Comparison of ENCODE assay signal across 23 mouse cellular contexts in the genomic region with DNA sequence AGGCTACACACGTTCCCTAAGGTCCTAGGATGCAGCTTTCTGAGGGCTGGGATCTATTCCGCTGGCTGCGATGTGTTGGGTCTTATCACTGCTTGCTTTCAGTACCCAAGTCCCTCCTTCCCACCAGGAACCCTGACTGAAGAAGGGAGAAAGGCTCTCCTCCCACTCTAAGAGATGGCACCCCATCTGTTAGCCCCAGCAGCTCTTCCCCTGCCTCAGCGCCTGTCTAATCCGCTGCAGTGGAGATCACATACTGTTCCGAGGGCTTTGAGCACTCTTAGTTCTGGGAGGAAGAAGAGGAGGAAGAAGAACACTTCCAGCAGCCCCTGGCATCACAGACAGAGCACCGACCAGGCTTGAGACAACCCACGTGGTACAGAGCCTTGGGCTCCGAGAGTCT. TPM values are rescaled to one million over a fixed set of nuclear protein-coding genes. Genes with fewer than 3 reads are reported as not detected.
DNase-seq lines count a peak whose midpoint lies in the region; ATAC-seq and TF ChIP-seq lines count a peak whose summit lies in the region.
"Had no signal": no experiment of that assay in that cellular context is flagged by ENCODE, and none has a peak within 500 bp of the region (broad histone marks: within the 10 kb centered on the region; RNA-seq: fewer than 3 reads in every experiment).

No protein-coding gene starts in this region.

- H3K4me2 ChIP-seq in heart, embryonic 12.5 days: peak overlapping the region; percentile 2
- no peak overlapping the region for H3K4me2 ChIP-seq in heart, postnatal 0 days (ENCODE audit: low read depth, low read length)
- no peak overlapping the region for H3K4me2 ChIP-seq in midbrain, embryonic 11.5 days
- no peak overlapping the region for H3K4me2 ChIP-seq in midbrain, postnatal 0 days (ENCODE audit: low read depth, low read length, poor library complexity, severe bottlenecking)
- H3K4me2 ChIP-seq: embryonic facial prominence, embryonic 12.5 days; forebrain, embryonic 15.5 days; hindbrain, embryonic 14.5 days; intestine, embryonic 15.5 days had no signal

- no peak overlapping the region for H3K4me3 ChIP-seq in heart, embryonic 12.5 days
- H3K4me3 ChIP-seq in heart, adult 2 months: no peak overlapping the region
- no peak overlapping the region for H3K4me3 ChIP-seq in heart, postnatal 0 days (ENCODE audit: low read depth, low read length)
- no peak overlapping the region for H3K4me3 ChIP-seq in midbrain, embryonic 11.5 days (ENCODE audit: low read depth, low read length)
- no peak overlapping the region for H3K4me3 ChIP-seq in midbrain, postnatal 0 days (ENCODE audit: low read depth, low read length)
- H3K4me3 ChIP-seq: embryonic facial prominence, embryonic 12.5 days; forebrain, embryonic 15.5 days; hindbrain, embryonic 10.5 days; intestine, embryonic 15.5 days had no signal

- TF ChIP-seq EP300 in heart, adult 2 months (IDR thresholded peaks at IDR 0.05; ENCODE audit: insufficient read depth, low read depth, low read length): no peak
- no peak for TF ChIP-seq EP300 in heart, postnatal 0 days (IDR thresholded peaks at IDR 0.05; ENCODE audit: low read depth)

- peak; percentile 89 for ATAC-seq in frontal cortex, adult (ENCODE audit: low TSS enrichment)
- no peak for ATAC-seq in heart, embryonic 12.5 days (ENCODE audit: insufficient number of reproducible peaks, low FRiP score)
- no peak for ATAC-seq in heart, postnatal 0 days (ENCODE audit: insufficient read depth, low read depth)
- ATAC-seq in midbrain, embryonic 11.5 days (ENCODE audit: low FRiP score): no peak
- no peak for ATAC-seq in midbrain, postnatal 0 days (ENCODE audit: low FRiP score)
- ATAC-seq: CD4-positive, CD25-positive, alpha-beta regulatory T cell, adult 4 months; forebrain, embryonic 15.5 days; intestine, embryonic 15.5 days had no signal

- H3K36me3 ChIP-seq in heart, embryonic 12.5 days: no peaks in the 10 kb centered on the region
- H3K36me3 ChIP-seq in heart, adult 2 months (ENCODE audit: control insufficient read depth, insufficient read depth, low read length): peaks cover 5% of the 10 kb centered on the region; the same call in 1 of the 2 replicates
- H3K36me3 ChIP-seq in heart, postnatal 0 days (replicated peaks; ENCODE audit: control insufficient read depth, insufficient read depth, low read length): no peaks in the 10 kb centered on the region; the same call in 1 of the 2 replicates
- H3K36me3 ChIP-seq in midbrain, embryonic 11.5 days (ENCODE audit: control insufficient read depth, insufficient read depth, low read length): no peaks in the 10 kb centered on the region
- H3K36me3 ChIP-seq in midbrain, postnatal 0 days (ENCODE audit: insufficient read depth, low read length): no peaks in the 10 kb centered on the region
- H3K36me3 ChIP-seq: embryonic facial prominence, embryonic 12.5 days; forebrain, embryonic 15.5 days; hindbrain, embryonic 10.5 days; intestine, embryonic 15.5 days had no signal

- H3K9me3 ChIP-seq in heart, embryonic 12.5 days (replicated peaks): no peaks in the 10 kb centered on the region
- H3K9me3 ChIP-seq in heart, postnatal 0 days (replicated peaks; ENCODE audit: control insufficient read depth, low read length): no peaks in the 10 kb centered on the region
- H3K9me3 ChIP-seq in midbrain, embryonic 11.5 days (ENCODE audit: control insufficient read depth, low read length): no peaks in the 10 kb centered on the region
- H3K9me3 ChIP-seq in midbrain, postnatal 0 days (ENCODE audit: low read length): no peaks in the 10 kb centered on the region
- H3K9me3 ChIP-seq: embryonic facial prominence, embryonic 12.5 days; forebrain, embryonic 15.5 days; G1E; hindbrain, embryonic 10.5 days; intestine, embryonic 15.5 days had no signal

- no peak for DNase-seq in frontal cortex, postnatal 14 days (ENCODE audit: low spot score in 2 of 2)
- no peak for DNase-seq in heart, adult 2 months
- no peak for DNase-seq in heart, postnatal 0 days (ENCODE audit: low spot score)
- DNase-seq in heart, postnatal 36 days: no peak
- peak; percentile 67 for DNase-seq in midbrain, embryonic 11.5 days (ENCODE audit: low spot score, missing footprints)
- no peak for DNase-seq in midbrain, postnatal 0 days (ENCODE audit: low spot score)
- DNase-seq: adrenal gland, adult 8-10 months; adrenal gland, postnatal 36 days; B cell, adult 2 months; cerebellum, adult 11-12 months; cerebellum, adult 9-10 months; cerebellum, postnatal 25 days; gastrocnemius, postnatal 14 days; kidney, adult 18-20 months had no signal

- no peak overlapping the region for H3K9ac ChIP-seq in heart, embryonic 12.5 days
- H3K9ac ChIP-seq in heart, adult 2 months (ENCODE audit: low read depth, low read length): no peak overlapping the region
- H3K9ac ChIP-seq in heart, postnatal 0 days (replicated peaks; ENCODE audit: low read depth, low read length): no peak overlapping the region
- H3K9ac ChIP-seq in midbrain, embryonic 11.5 days (ENCODE audit: low read length): no peak overlapping the region
- H3K9ac ChIP-seq in midbrain, postnatal 0 days (replicated peaks; ENCODE audit: low read length, poor library complexity, severe bottlenecking): no peak overlapping the region
- H3K9ac ChIP-seq: embryonic facial prominence, embryonic 12.5 days; forebrain, embryonic 15.5 days; hindbrain, embryonic 14.5 days; intestine, embryonic 15.5 days had no signal

- H3K4me1 ChIP-seq in heart, embryonic 12.5 days (replicated peaks): peaks cover 35% of the 10 kb centered on the region
- peaks cover 16% of the 10 kb centered on the region for H3K4me1 ChIP-seq in heart, adult 2 months (ENCODE audit: control insufficient read depth, insufficient read depth, low read length)
- peaks cover 21% of the 10 kb centered on the region for H3K4me1 ChIP-seq in heart, postnatal 0 days (ENCODE audit: control insufficient read depth, insufficient read depth)
- H3K4me1 ChIP-seq in midbrain, embryonic 11.5 days (ENCODE audit: control insufficient read depth, insufficient read depth, low read length): no peaks in the 10 kb centered on the region
- H3K4me1 ChIP-seq in midbrain, postnatal 0 days (ENCODE audit: insufficient read depth, low read length): no peaks in the 10 kb centered on the region
- H3K4me1 ChIP-seq: embryonic facial prominence, embryonic 12.5 days; forebrain, embryonic 15.5 days; intestine, embryonic 15.5 days had no signal

- intact Hi-C loops in heart, adult 2 months (cut with DNase I): no loop called here
- intact Hi-C loops in heart, postnatal 36 days (cut with DNase I): no loop called here

- 0 out of 2 replicates have a peak overlapping the region, but pooled peaks have one; percentile 5 for H3K27ac ChIP-seq in heart, embryonic 12.5 days (ENCODE audit: poor library complexity, severe bottlenecking)
- no peak overlapping the region for H3K27ac ChIP-seq in heart, adult 2 months
- 0 out of 2 replicates have a peak overlapping the region, but pooled peaks have one; percentile 2 for H3K27ac ChIP-seq in heart, postnatal 0 days (ENCODE audit: low read depth)
- H3K27ac ChIP-seq in midbrain, embryonic 11.5 days (ENCODE audit: low read depth, low read length): no peak overlapping the region
- no peak overlapping the region for H3K27ac ChIP-seq in midbrain, postnatal 0 days (ENCODE audit: low read depth, low read length)
- H3K27ac ChIP-seq: embryonic facial prominence, embryonic 12.5 days; forebrain, embryonic 15.5 days; hindbrain, embryonic 10.5 days; hindbrain, embryonic 14.5 days; intestine, embryonic 15.5 days had no signal

- WGBS in heart, embryonic 12.5 days: 35% methylated on average over 9 of the region's 9 CpGs
- WGBS in heart, adult 2 months: 63% methylated on average over 9 of the region's 9 CpGs
- 57% methylated on average over 9 of the region's 9 CpGs for WGBS in heart, postnatal 0 days
- 70% methylated on average over 9 of the region's 9 CpGs for WGBS in midbrain, embryonic 11.5 days
- WGBS in midbrain, postnatal 0 days: 78% methylated on average over 9 of the region's 9 CpGs

- TF ChIP-seq CTCF in heart, adult 2 months (IDR thresholded peaks at IDR 0.05): no peak
- no peak for TF ChIP-seq CTCF in heart, postnatal 0 days (IDR thresholded peaks at IDR 0.05; ENCODE audit: low read depth)
- TF ChIP-seq CTCF in midbrain, postnatal 0 days (IDR thresholded peaks at IDR 0.05): no peak

- TF ChIP-seq POLR2A in heart, adult 2 months (IDR thresholded peaks at IDR 0.05; ENCODE audit: insufficient read depth, low read depth, low read length): no peak

- H3K79me2 ChIP-seq in heart, adult 2 months (replicated peaks; ENCODE audit: control insufficient read depth, insufficient read depth, low read length): peaks cover 3% of the 10 kb centered on the region; the same call in 1 of the 2 replicates

- no peaks in the 10 kb centered on the region for H3K27me3 ChIP-seq in heart, embryonic 12.5 days (replicated peaks)
- H3K27me3 ChIP-seq in heart, adult 2 months (ENCODE audit: control insufficient read depth, insufficient read depth, low read length): no peaks in the 10 kb centered on the region
- no peaks in the 10 kb centered on the region for H3K27me3 ChIP-seq in heart, postnatal 0 days (ENCODE audit: control insufficient read depth, insufficient read depth, low read length)
- no peaks in the 10 kb centered on the region for H3K27me3 ChIP-seq in midbrain, embryonic 11.5 days (ENCODE audit: control insufficient read depth, insufficient read depth, low read length)
- H3K27me3 ChIP-seq in midbrain, postnatal 0 days (ENCODE audit: insufficient read depth, low read length): no peaks in the 10 kb centered on the region
- H3K27me3 ChIP-seq: embryonic facial prominence, embryonic 12.5 days; forebrain, embryonic 15.5 days; intestine, embryonic 15.5 days had no signal

RNA-seq across cellular contexts. Expression of a gene that starts 14.9 kb away (rescaled TPM):
- 32.4 and 40.7 TPM in 2 replicates for polyA plus RNA-seq in heart, embryonic 12.5 days (2016; fragmentation: Nextera tagmentation; extraction: Ambion mirVana)
- total RNA-seq in heart, adult 2 months (2021): 10 to 100 TPM; 20.1 to 23.7 TPM
- 6.6 and 8.1 TPM in 2 replicates for polyA plus RNA-seq in heart, adult 2 months (2012; rRNA removed)
- 51.4 and 59.5 TPM in 2 replicates for total RNA-seq in heart, postnatal 0 days (2014; rRNA removed; ENCODE audit: low replicate concordance)
- 24.2 and 26.5 TPM in 2 replicates for polyA plus RNA-seq in heart, postnatal 0 days (2015; fragmentation: Nextera tagmentation; extraction: Ambion mirVana)
- total RNA-seq in heart, postnatal 36 days (2021): 10 to 100 TPM; 23.3 to 31.0 TPM
- 3.9 and 4.5 TPM in 2 replicates for polyA plus RNA-seq in midbrain, embryonic 11.5 days (2014; fragmentation: Nextera tagmentation; extraction: Ambion mirVana)
- total RNA-seq in midbrain, postnatal 0 days (2014; rRNA removed): 12.9 and 15.9 TPM in 2 replicates
- 9.1 and 9.6 TPM in 2 replicates for polyA plus RNA-seq in midbrain, postnatal 0 days (2015; fragmentation: Nextera tagmentation; extraction: Ambion mirVana)

Comparison
In these comparisons a context has a peak if more than half of its experiments do, and no peak if none do; other contexts are left out.
1. H3K27ac ChIP-seq: peak in heart, embryonic 12.5 days (single experiment) and heart, postnatal 0 days (single experiment); none in heart, adult 2 months (single experiment), midbrain, embryonic 11.5 days (single experiment) and midbrain, postnatal 0 days (single experiment).